Mouse (Mus musculus) bone marrow, adult 2 months (tissue): ENCODE measurements around the gene Sbno2.

Experiments used
- CTCF ChIP-seq: fragments of 200-500 bp; IDR thresholded peaks from 2 replicates; pipeline ENCODE4 v1.5.1; 2011; ENCODE audit warnings: low read length, control low read depth; ENCODE audit not compliant: control insufficient read depth, insufficient read depth
- POLR2A ChIP-seq: fragments of 200-500 bp; IDR thresholded peaks from 2 replicates; pipeline ENCODE4 v1.6.1; 2011; ENCODE audit warnings: low read depth, mild to moderate bottlenecking, control low read depth, low read length, borderline replicate concordance; ENCODE audit not compliant: control insufficient read depth

DNA sequence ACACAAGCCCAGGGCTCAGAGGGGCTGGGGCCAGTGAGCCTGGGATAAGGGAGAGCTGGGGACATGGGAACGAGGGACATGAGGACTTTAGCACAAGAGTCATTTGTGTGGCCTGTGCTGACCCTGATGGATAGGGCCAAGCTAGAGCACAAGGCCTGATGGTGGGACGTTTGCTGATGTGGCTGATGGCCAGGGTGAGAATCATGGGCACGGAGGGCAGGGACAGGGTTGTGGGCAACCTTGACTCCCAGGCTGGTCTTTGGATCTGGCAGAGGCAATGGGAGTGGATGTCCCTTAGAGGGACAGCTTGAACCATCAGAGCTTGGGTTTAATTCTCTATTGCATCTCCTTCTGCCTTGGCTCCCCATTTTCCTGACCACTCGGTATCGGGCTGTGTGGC lies 28.1 kb downstream of the Sbno2 start:
- TF ChIP-seq CTCF (no peak), POLR2A (no peak)
